Mouse (Mus musculus) forebrain, embryonic 10.5 days (tissue): ENCODE results near the gene Rhox2g. TPM values are rescaled to one million over a fixed set of nuclear protein-coding genes. Genes with fewer than 3 reads are reported as not detected.
"Not testable (repeated sequence)": the region's sequence is repeated elsewhere in the genome, so short reads cannot be mapped to it uniquely, and the experiment has no call there.

Source experiments
- DNase-seq: peaks from one replicate; pipeline ENCODE4 v3.0.0-alpha.2; 2017; ENCODE audit warnings: low spot score; ENCODE audit errors: extremely low spot score
- H3K27ac ChIP-seq: fragments of 300-500 bp; sonication (generic); 2 replicates; pipeline ENCODE4 v1.5.1; 2016; ENCODE audit warnings: mild to moderate bottlenecking
- H3K27me3 ChIP-seq: fragments of 300-500 bp; sonication (generic); 2 replicates; pipeline ENCODE4 v1.6.1; 2016; ENCODE audit warnings: mild to moderate bottlenecking; ENCODE audit not compliant: poor library complexity, severe bottlenecking
- H3K36me3 ChIP-seq: fragments of 300-500 bp; sonication (generic); replicated peaks from 2 replicates; pipeline ENCODE4 v1.6.1; 2016; ENCODE audit warnings: mild to moderate bottlenecking, moderate library complexity
- H3K4me1 ChIP-seq: fragments of 300-500 bp; sonication (generic); 2 replicates; pipeline ENCODE4 v1.6.1; 2016
- H3K4me3 ChIP-seq: fragments of 300-500 bp; sonication (generic); 2 replicates; pipeline ENCODE4 v1.5.1; 2016; ENCODE audit warnings: mild to moderate bottlenecking, moderate library complexity
- H3K9me3 ChIP-seq: fragments of 300-500 bp; sonication (generic); 2 replicates; pipeline ENCODE4 v1.6.1; 2016; ENCODE audit warnings: mild to moderate bottlenecking, moderate library complexity
- WGBS: fragments of 180-500 bp; shearing (Covaris S2); methylation state at CpG from one replicate; pipeline ENCODE4 v1.1.7; 2016; 5-methylcytosine and 5-hydroxymethylcytosine counted together
- polyA plus RNA-seq: library from polyadenylated mRNA; unstranded; fragments of >200 nt; fragmentation: Nextera tagmentation; extraction: Ambion mirVana; gene quantifications from 2 replicates; pipeline ENCODE4 v1.2.1, GENCODE M21; 2016

Gene Rhox2g
- not detected in 2 replicates for polyA plus RNA-seq

DNA sequence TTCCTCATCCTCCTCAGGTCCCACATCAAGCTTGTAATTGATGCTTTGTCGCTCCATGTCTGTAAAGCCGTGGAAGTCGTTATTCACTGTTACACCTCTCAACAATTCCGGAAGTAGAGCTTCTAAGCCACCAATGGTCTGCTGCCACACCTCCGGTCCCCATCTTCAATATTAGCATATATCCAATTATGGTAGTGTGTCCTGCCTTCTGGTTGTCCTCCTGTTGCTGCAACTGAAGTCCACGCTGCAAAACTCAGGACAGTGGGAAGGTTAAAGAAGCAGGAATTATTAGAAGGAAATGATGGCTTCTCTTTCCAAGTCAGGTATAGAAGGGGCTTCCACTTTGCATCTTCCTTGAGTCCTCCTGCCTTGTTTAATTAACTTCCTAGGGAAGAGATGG is at the start of gene Rhox2g:
Gene Rhox2g, minus strand, starts transcription at position 101 of the 400 bp plus-strand sequence.
- H3K9me3 ChIP-seq, DNase-seq, H3K4me3 ChIP-seq, H3K27me3 ChIP-seq, H3K4me1 ChIP-seq, H3K27ac ChIP-seq, H3K36me3 ChIP-seq: not testable (repeated sequence)
- WGBS = 96% methylated on average over 6 of the region's 6 CpGs

DNA sequence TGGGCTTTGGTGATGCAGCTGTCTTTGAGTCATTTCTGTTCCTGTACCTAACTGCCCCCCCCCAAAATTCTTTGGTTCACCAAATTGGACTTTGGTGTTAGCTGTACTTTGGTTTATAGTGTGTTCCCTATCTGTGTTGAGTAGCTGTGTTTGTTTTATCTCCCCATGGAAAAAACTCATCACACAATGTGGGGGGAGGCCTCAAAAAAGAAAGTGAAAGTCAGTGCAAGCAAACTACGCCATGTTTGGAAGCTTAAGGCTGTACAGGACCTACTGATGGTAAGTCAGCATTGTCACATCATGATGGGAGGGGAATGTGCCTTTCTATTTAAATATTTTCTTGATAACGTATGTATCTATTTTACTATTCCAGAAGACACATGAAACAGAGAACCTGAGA is 49.0 kb upstream of the Rhox2g start:
- Histone ChIP-seq H3K4me3 (no peak overlapping the region), H3K9me3 (no peaks in the 10 kb centered on the region), H3K27me3 (no peaks in the 10 kb centered on the region), H3K4me1 (no peaks in the 10 kb centered on the region), H3K36me3 (no peaks in the 10 kb centered on the region), H3K27ac (no peak overlapping the region)
- WGBS = 79% methylated on average over 2 of the region's 2 CpGs
- no peak for DNase-seq

DNA sequence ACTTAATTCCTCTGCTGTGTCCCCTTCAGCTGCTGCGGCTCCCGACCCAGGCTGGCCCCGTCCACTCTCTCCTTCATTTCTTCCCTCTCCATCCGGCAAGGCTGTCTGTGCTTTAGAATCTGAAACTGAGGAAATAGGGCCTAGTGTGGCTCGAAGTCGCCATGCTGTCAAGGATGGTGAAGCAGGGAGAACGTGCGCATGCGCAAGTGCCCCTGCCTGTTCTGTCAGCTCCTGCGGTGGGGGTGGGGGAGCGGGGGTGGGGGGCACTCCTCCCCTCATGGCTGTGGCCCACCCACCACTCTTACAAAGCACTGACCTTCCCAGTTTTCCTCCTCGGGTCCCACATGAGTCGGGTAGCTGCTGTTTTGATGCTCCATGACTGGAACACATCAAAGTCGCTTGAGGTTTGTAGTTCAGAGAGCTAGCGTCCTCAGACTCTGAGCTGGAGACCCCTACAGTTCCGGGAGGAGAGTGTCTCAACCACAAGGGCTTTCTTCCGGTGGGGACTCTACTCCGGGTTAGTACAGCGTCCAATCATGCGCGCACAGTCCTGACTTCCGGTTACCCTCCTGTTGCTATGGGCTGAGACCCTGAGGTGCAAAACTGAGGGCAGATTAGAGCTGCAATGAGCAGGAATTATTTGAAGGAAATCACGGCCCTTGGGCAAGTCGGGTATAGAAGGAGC is 39.9 kb upstream of the Rhox2g start:
- WGBS = 82% methylated on average over 24 of the region's 24 CpGs
- Histone ChIP-seq H3K4me3 (no peak overlapping the region), H3K36me3 (no peaks in the 10 kb centered on the region), H3K4me1 (no peaks in the 10 kb centered on the region), H3K27me3 (no peaks in the 10 kb centered on the region), H3K27ac (no peak overlapping the region), H3K9me3 (peaks cover 18% of the 10 kb centered on the region; the same call in 1 of the 2 replicates)
- DNase-seq = no peak

DNA sequence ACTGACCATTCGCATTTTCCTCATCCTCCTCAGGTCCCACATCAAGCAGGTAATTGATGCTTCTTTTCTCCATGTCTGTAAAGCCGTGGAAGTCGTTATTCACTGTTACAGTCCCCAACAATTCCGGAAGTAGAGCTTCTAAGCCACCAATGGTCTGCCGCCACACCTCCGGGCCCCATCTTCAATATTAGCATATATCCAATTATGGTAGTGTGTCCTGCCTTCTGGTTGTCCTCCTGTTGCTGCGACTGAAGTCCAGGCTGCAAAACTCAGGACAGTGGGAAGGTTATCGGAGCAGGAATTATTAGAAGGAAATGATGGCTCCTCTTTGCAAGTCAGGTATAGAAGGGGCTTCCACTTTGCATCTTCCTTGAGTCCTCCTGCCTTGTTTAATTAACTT is 29.9 kb upstream of the Rhox2g start, which contains the start of gene Rhox2h:
Gene Rhox2h, minus strand, starts transcription at position 101 of the 400 bp plus-strand sequence.
- not testable (repeated sequence) for H3K27ac ChIP-seq, H3K4me3 ChIP-seq, H3K4me1 ChIP-seq, H3K27me3 ChIP-seq, H3K36me3 ChIP-seq, H3K9me3 ChIP-seq, DNase-seq
- WGBS = 88% methylated on average over 8 of the region's 8 CpGs

DNA sequence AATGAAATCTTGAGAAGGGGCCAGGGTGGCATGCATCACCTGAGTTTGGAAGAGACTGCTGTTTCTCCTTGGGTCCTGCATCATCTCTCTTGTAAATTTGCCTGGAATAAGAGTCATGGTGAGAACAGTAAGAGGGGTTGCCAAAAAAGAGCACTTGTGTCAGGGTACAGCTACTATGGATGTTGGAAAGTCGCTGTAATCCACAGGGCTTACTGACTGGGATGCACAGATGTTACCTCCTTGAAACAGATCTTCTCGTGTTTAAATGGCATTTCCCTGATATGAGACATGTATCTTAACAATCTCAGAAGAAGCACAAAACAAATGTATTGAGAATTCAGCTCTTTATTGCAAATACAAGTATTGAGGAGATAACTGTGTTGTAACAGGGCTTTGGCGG is 25.4 kb upstream of the Rhox2g start, which contains the start of gene Rhox3h:
Gene Rhox3h, minus strand, starts transcription at position 101 of the 400 bp plus-strand sequence.
- H3K9me3 ChIP-seq, DNase-seq, H3K27me3 ChIP-seq, H3K4me3 ChIP-seq, H3K4me1 ChIP-seq, H3K36me3 ChIP-seq, H3K27ac ChIP-seq: not testable (repeated sequence)
- 91% methylated on average over 1 of the region's 3 CpGs for WGBS

DNA sequence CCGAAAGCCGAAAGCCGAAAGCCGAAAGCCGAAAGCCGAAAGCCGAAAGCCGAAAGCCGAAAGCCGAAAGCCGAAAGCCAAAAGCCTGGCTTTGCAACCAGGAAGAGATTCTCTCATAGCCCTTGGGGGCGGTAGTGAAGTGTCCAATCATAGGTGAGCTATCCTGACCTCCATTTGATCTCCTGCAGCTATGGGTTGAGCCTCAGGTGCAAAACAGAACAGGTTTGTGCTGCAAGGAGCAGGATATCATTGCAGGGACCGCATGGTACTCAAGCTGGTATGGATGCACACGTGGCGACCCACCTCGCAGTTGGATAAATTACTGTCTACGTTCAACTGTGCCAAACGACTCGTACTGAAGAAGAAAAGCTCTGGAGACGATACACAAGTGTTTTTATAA is 8.0 kb upstream of the Rhox2g start, which contains the start of gene Rhox4g:
Gene Rhox4g, minus strand, starts transcription at position 101 of the 400 bp plus-strand sequence.
- not testable (repeated sequence) for H3K4me1 ChIP-seq, H3K27me3 ChIP-seq, H3K36me3 ChIP-seq, H3K27ac ChIP-seq, H3K9me3 ChIP-seq, DNase-seq, H3K4me3 ChIP-seq
- WGBS = 95% methylated on average over 19 of the region's 20 CpGs

DNA sequence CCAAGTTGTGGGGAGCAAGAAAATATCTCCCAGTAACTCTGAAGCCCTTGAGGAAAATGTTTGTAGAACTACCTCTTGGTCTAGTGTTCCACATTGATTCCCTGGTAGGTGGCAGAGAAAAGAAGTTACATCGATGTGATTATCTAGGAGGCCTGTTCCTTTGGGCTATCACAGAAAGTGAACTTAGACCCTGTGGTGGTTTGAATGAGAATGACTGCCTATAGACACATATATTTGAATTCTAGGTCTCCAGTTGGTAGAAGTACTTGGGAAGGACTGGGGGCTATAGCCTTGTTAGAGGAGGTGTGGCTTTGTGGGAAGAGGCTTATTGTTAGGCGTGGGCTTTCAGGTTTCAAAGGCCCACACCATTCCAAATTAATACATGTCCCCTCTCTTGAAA is 14.8 kb downstream of the Rhox2g start, which contains the start of gene Rhox3g:
Gene Rhox3g, minus strand, starts transcription at position 101 of the 400 bp plus-strand sequence.
- not testable (repeated sequence) for DNase-seq, H3K27me3 ChIP-seq, H3K4me3 ChIP-seq, H3K9me3 ChIP-seq, H3K36me3 ChIP-seq, H3K27ac ChIP-seq, H3K4me1 ChIP-seq
- WGBS = 97% methylated on average over 2 of the region's 2 CpGs

DNA sequence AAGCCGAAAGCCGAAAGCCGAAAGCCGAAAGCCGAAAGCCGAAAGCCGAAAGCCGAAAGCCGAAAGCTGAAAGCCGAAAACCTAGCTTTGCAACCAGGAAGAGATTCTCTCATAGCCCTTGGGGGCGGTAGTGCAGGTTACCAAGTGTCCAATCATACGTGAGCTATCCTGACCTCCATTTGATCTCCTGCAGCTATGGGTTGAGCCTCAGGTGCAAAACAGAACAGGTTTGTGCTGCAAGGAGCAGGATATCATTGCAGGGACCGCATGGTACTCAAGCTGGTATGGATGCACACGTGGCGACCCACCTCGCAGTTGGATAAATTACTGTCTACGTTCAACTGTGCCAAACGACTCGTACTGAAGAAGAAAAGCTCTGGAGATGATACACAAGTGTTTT is 35.7 kb downstream of the Rhox2g start, which contains the start of gene Rhox4f:
Gene Rhox4f, minus strand, starts transcription at position 101 of the 400 bp plus-strand sequence.
- H3K27me3 ChIP-seq, H3K36me3 ChIP-seq, H3K4me3 ChIP-seq, H3K4me1 ChIP-seq, H3K27ac ChIP-seq, DNase-seq, H3K9me3 ChIP-seq: not testable (repeated sequence)
- 93% methylated on average over 17 of the region's 19 CpGs for WGBS

Other genes with a start within 250 kb of the Rhox2g start
- gene Rhox2b, start 231.4 kb downstream of the Rhox2g start, polyA plus RNA-seq = not detected in 2 replicates
- gene Rhox4b, start 211.0 kb downstream of the Rhox2g start, polyA plus RNA-seq = not detected in 2 replicates
- gene Rhox2c, start 189.8 kb downstream of the Rhox2g start, polyA plus RNA-seq = 0.43 and 0.77 TPM in 2 replicates
- gene Rhox3c, start 184.9 kb downstream of the Rhox2g start, polyA plus RNA-seq = not detected in 2 replicates
- not detected in 2 replicates for gene Rhox4c, start 163.1 kb downstream of the Rhox2g start, polyA plus RNA-seq
- gene Rhox2d, start 150.0 kb downstream of the Rhox2g start, polyA plus RNA-seq = not detected in 2 replicates
- not detected in 2 replicates for gene Rhox4d, start 129.1 kb downstream of the Rhox2g start, polyA plus RNA-seq
- gene Rhox2e, start 113.0 kb downstream of the Rhox2g start, polyA plus RNA-seq = not detected in 2 replicates
- gene Rhox3e, start 101.5 kb downstream of the Rhox2g start, polyA plus RNA-seq = not detected in 2 replicates
- gene Rhox4e, start 86.1 kb downstream of the Rhox2g start, polyA plus RNA-seq = not detected in 2 replicates
- 0.57 TPM in 1 of 2 replicates, not detected in the other for gene Rhox2f, start 72.1 kb downstream of the Rhox2g start, polyA plus RNA-seq
- gene Rhox3f, start 62.5 kb downstream of the Rhox2g start, polyA plus RNA-seq = not detected in 2 replicates
- gene Rhox4f, start 35.8 kb downstream of the Rhox2g start, polyA plus RNA-seq = 0.17 TPM in 1 of 2 replicates, not detected in the other
- gene Rhox3g, start 14.9 kb downstream of the Rhox2g start, polyA plus RNA-seq = not detected in 2 replicates
- not detected in 2 replicates for gene Rhox4g, start 7.9 kb upstream of the Rhox2g start, polyA plus RNA-seq
- not detected in 2 replicates for gene Rhox3h, start 25.3 kb upstream of the Rhox2g start, polyA plus RNA-seq
- gene Rhox2h, start 29.8 kb upstream of the Rhox2g start, polyA plus RNA-seq = not detected in 2 replicates
- gene Rhox5, start 161.4 kb upstream of the Rhox2g start, polyA plus RNA-seq = 1.4 and 1.7 TPM in 2 replicates
- gene Rhox6, start 183.4 kb upstream of the Rhox2g start, polyA plus RNA-seq = not detected in 2 replicates
- not detected in 2 replicates for gene Rhox7a, start 188.2 kb upstream of the Rhox2g start, polyA plus RNA-seq
- not detected in 2 replicates for gene Rhox8, start 235.5 kb upstream of the Rhox2g start, polyA plus RNA-seq